Mouse (Mus musculus) stomach, embryonic 16.5 days (tissue): ENCODE data around the gene Rasgrp3. TPM values are rescaled to one million over a fixed set of nuclear protein-coding genes. Genes with fewer than 3 reads are reported as not detected.

Experiments used
- ATAC-seq: fragments of 200-750 bp; cut with Nextera tagmentation; 2 replicates; pipeline ENCODE4 v1.8.0; 2017; ENCODE audit warnings: moderate number of reproducible peaks, moderate TSS enrichment; ENCODE audit not compliant: insufficient read depth, low FRiP score
- H3K27ac ChIP-seq: fragments of 300-500 bp; sonication (generic); 2 replicates; pipeline ENCODE4 v1.5.1; 2014; ENCODE audit warnings: low read length
- H3K27me3 ChIP-seq: fragments of 300-500 bp; sonication (generic); 2 replicates; pipeline ENCODE4 v1.6.1; 2014; ENCODE audit warnings: low read length, control low read depth, mixed read lengths; ENCODE audit not compliant: control insufficient read depth, insufficient read depth
- H3K36me3 ChIP-seq: fragments of 300-500 bp; sonication (generic); 2 replicates; pipeline ENCODE4 v1.6.1; 2014; ENCODE audit warnings: low read length; ENCODE audit not compliant: control insufficient read depth, insufficient read depth
- H3K4me1 ChIP-seq: fragments of 300-500 bp; sonication (generic); 2 replicates; pipeline ENCODE4 v1.6.1; 2014; ENCODE audit warnings: low read length, control low read depth, mixed read lengths; ENCODE audit not compliant: control insufficient read depth, insufficient read depth
- H3K4me2 ChIP-seq: fragments of 300-500 bp; sonication (generic); 2 replicates; pipeline ENCODE4 v1.6.1; 2014; ENCODE audit warnings: low read depth, low read length, mixed read lengths
- H3K4me3 ChIP-seq: fragments of 300-500 bp; sonication (generic); replicated peaks from 2 replicates; pipeline ENCODE4 v1.5.1; 2014; ENCODE audit warnings: mild to moderate bottlenecking, low read length
- H3K9ac ChIP-seq: fragments of 300-500 bp; sonication (generic); 2 replicates; pipeline ENCODE4 v1.6.1; 2014; ENCODE audit warnings: low read length
- H3K9me3 ChIP-seq: fragments of 300-500 bp; sonication (generic); replicated peaks from 2 replicates; pipeline ENCODE4 v1.6.1; 2016; ENCODE audit warnings: low read length, control low read depth; ENCODE audit not compliant: control insufficient read depth
- WGBS: fragments of 180-500 bp; shearing (Covaris S2); extraction: QIAGEN DNeasy Blood & Tissue Kit; methylation state at CpG from one replicate; pipeline ENCODE4 v1.1.7; 2014; 5-methylcytosine and 5-hydroxymethylcytosine counted together
- polyA plus RNA-seq: library from polyadenylated mRNA; unstranded; fragments of >200 nt; fragmentation: Nextera tagmentation; extraction: Ambion mirVana; gene quantifications from 2 replicates; pipeline ENCODE4 v1.2.1, GENCODE M21; 2015

Rasgrp3 gene
- polyA plus RNA-seq, 1 experiment from 2014 or later, result 15.3 TPM

GRCm38 (mm10) chr17:75436819-75437218 is 1.1 kb downstream of the Rasgrp3 start:
- Histone ChIP-seq H3K27me3 (no peaks in the 10 kb centered on the region), H3K9me3 (no peaks in the 10 kb centered on the region), H3K4me3 (peak overlapping the region; percentile 29), H3K4me2 (no peak overlapping the region), H3K27ac (no peak overlapping the region), H3K36me3 (no peaks in the 10 kb centered on the region), H3K4me1 (0 out of 2 replicates have a peak, but pooled peaks cover 2% of the 10 kb centered on the region), H3K9ac (no peak overlapping the region)
- no peak for ATAC-seq
- WGBS, result 47% methylated on average over 6 of the region's 6 CpGs

GRCm38 (mm10) chr17:75437239-75437750 is 1.6 kb downstream of the Rasgrp3 start:
- no peak overlapping the region for H3K4me2 ChIP-seq
- ATAC-seq, result no peak
- no peaks in the 10 kb centered on the region for H3K36me3 ChIP-seq
- H3K9ac ChIP-seq, result no peak overlapping the region
- H3K27me3 ChIP-seq, result no peaks in the 10 kb centered on the region
- H3K9me3 ChIP-seq, result no peaks in the 10 kb centered on the region
- no peak overlapping the region for H3K27ac ChIP-seq
- 0 out of 2 replicates have a peak, but pooled peaks cover 2% of the 10 kb centered on the region for H3K4me1 ChIP-seq
- 50% methylated on average over 11 of the region's 11 CpGs for WGBS
- peak overlapping the region; percentile 29 for H3K4me3 ChIP-seq

- no peak overlapping the region for H3K4me3 ChIP-seq
- no peaks in the 10 kb centered on the region for H3K36me3 ChIP-seq
- H3K27me3 ChIP-seq, result no peaks in the 10 kb centered on the region
- no peak overlapping the region for H3K4me2 ChIP-seq
- no peak overlapping the region for H3K9ac ChIP-seq
- no peak; the same call in 1 of the 2 replicates for ATAC-seq
- no peaks in the 10 kb centered on the region for H3K9me3 ChIP-seq
- 0 out of 2 replicates have a peak, but pooled peaks cover 2% of the 10 kb centered on the region for H3K4me1 ChIP-seq
- H3K27ac ChIP-seq, result no peak overlapping the region
- WGBS, result 36% methylated on average over 5 of the region's 5 CpGs
These were observed 2.5 kb downstream of the Rasgrp3 start for GRCm38 (mm10) chr17:75438162-75438561.

- WGBS, result 84% methylated on average over 14 of the region's 14 CpGs
- H3K4me2 ChIP-seq, result no peak overlapping the region
These were observed 3.4 kb downstream of the Rasgrp3 start for GRCm38 (mm10) chr17:75439062-75439461.

GRCm38 (mm10) chr17:75440619-75441018 is 4.9 kb downstream of the Rasgrp3 start:
- WGBS, result 52% methylated on average over 7 of the region's 7 CpGs
- Histone ChIP-seq H3K27me3 (no peaks in the 10 kb centered on the region), H3K36me3 (no peaks in the 10 kb centered on the region), H3K4me3 (no peak overlapping the region), H3K9ac (no peak overlapping the region), H3K9me3 (no peaks in the 10 kb centered on the region), H3K27ac (no peak overlapping the region), H3K4me1 (0 out of 2 replicates have a peak, but pooled peaks cover 2% of the 10 kb centered on the region), H3K4me2 (no peak overlapping the region)
- no peak for ATAC-seq

More at GRCm38 (mm10) chr17:75439062-75439461, 3.4 kb downstream of the Rasgrp3 start:
- H3K4me3 ChIP-seq, result no peak overlapping the region
- ATAC-seq, result no peak
- no peak overlapping the region for H3K27ac ChIP-seq
- no peak overlapping the region for H3K9ac ChIP-seq
- no peaks in the 10 kb centered on the region for H3K27me3 ChIP-seq
- no peaks in the 10 kb centered on the region for H3K9me3 ChIP-seq
- H3K36me3 ChIP-seq, result no peaks in the 10 kb centered on the region
- 0 out of 2 replicates have a peak, but pooled peaks cover 2% of the 10 kb centered on the region for H3K4me1 ChIP-seq

- Histone ChIP-seq H3K36me3 (no peaks in the 10 kb centered on the region), H3K4me2 (no peak overlapping the region), H3K27me3 (no peaks in the 10 kb centered on the region), H3K27ac (peak overlapping the region; percentile 38; the same call in 1 of the 2 replicates), H3K9ac (no peak overlapping the region), H3K9me3 (no peaks in the 10 kb centered on the region), H3K4me3 (no peak overlapping the region), H3K4me1 (0 out of 2 replicates have a peak, but pooled peaks cover 2% of the 10 kb centered on the region)
- no peak for ATAC-seq
- 56% methylated on average over 5 of the region's 5 CpGs for WGBS
These were observed 5.6 kb downstream of the Rasgrp3 start for GRCm38 (mm10) chr17:75441260-75441830.

- no peaks in the 10 kb centered on the region for H3K27me3 ChIP-seq
- no peak for ATAC-seq
- 0 out of 2 replicates have a peak, but pooled peaks cover 2% of the 10 kb centered on the region for H3K4me1 ChIP-seq
- H3K9ac ChIP-seq, result no peak overlapping the region
- no peak overlapping the region for H3K27ac ChIP-seq
- no peaks in the 10 kb centered on the region for H3K9me3 ChIP-seq
- whole genome bisulfite sequencing, result 89% methylated on average over 8 of the region's 8 CpGs
- H3K4me3 ChIP-seq, result no peak overlapping the region
- no peaks in the 10 kb centered on the region for H3K36me3 ChIP-seq
- H3K4me2 ChIP-seq, result no peak overlapping the region
These were observed 6.7 kb downstream of the Rasgrp3 start for GRCm38 (mm10) chr17:75442352-75442751.

GRCm38 (mm10) chr17:75443064-75443621 is 7.4 kb downstream of the Rasgrp3 start:
- Histone ChIP-seq H3K4me3 (no peak overlapping the region), H3K9ac (no peak overlapping the region), H3K9me3 (no peaks in the 10 kb centered on the region), H3K4me1 (0 out of 2 replicates have a peak, but pooled peaks cover 1% of the 10 kb centered on the region), H3K36me3 (no peaks in the 10 kb centered on the region), H3K4me2 (no peak overlapping the region), H3K27ac (no peak overlapping the region), H3K27me3 (no peaks in the 10 kb centered on the region)
- WGBS, result 74% methylated on average over 6 of the region's 6 CpGs
- ATAC-seq, result no peak

- 93% methylated on average over 3 of the region's 3 CpGs for WGBS
- ATAC-seq, result no peak
These were observed 12.6 kb downstream of the Rasgrp3 start for GRCm38 (mm10) chr17:75448257-75448656.

More at GRCm38 (mm10) chr17:75448257-75448656, 12.6 kb downstream of the Rasgrp3 start:
- Histone ChIP-seq H3K4me3 (no peak overlapping the region), H3K36me3 (no peaks in the 10 kb centered on the region), H3K4me2 (no peak overlapping the region), H3K27ac (no peak overlapping the region), H3K9ac (no peak overlapping the region), H3K27me3 (no peaks in the 10 kb centered on the region), H3K9me3 (no peaks in the 10 kb centered on the region), H3K4me1 (no peaks in the 10 kb centered on the region)
